Mouse (Mus musculus) thymus, postnatal 10 days (tissue): Measurements from ENCODE around the gene Olfr761.
"Not testable (repeated sequence)": the region's sequence is repeated elsewhere in the genome, so short reads cannot be mapped to it uniquely, and the experiment has no call there.

Source experiments
- DNase-seq, 2 experiments: peaks; one replicate each; pipeline ENCODE4 v3.0.0; 2021; ENCODE audit warnings: low spot score in 2 of 2

Olfr761 gene

DNA sequence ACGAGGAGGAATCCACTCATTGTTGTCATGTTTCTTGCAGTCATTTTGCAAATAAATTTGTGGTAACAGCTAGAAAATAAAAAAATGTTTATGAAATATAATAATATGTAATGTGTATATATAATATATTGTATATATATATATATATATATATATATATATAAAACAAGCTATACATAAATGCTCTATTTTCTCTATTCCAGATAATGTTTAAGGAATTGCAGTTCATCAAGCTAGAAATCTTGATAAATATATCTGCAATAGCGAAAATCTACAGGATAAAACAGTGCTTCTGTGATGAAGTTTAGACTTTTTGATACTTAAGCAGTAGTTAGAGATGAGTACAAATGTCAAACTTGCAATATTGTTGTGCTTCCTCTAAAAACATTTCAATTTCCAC is at the start of gene Olfr761:
Gene Olfr761 (minus strand): TSS at position 101 of the 400 bp plus-strand sequence.
- no peak for DNase-seq

DNA sequence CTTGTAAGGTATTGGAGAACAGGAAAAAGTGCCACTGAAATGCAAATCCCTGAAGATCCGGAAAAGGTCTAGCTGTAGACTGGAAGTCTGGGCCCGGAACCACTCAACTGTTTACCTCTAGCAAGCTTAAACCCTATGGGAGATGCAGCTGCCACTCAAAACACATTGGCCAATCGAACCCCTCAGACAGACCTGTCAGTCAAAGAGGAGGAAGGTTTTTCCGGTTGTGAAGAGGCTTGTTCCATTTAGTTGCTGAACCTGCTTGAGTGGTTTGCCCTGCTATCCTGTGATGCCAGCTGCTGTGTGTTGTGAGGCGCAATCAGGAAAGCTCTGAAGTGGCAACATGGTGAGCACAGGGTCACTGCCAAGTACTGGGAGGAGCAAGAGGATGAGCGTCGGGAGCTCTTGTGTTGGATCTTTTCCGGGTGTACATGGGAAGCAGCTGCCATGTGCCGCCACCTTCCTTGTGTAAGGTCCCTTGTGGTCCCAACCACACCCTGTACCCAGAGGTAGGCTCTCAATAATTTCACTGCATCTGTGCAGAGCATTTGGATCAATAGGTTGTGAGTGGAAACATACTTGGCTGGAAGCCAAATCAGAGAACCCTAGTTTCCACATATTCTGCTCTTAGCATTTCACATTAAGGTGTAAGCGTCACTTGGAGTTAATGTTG is 42.9 kb upstream of the Olfr761 start:
- DNase-seq: no peak

DNA sequence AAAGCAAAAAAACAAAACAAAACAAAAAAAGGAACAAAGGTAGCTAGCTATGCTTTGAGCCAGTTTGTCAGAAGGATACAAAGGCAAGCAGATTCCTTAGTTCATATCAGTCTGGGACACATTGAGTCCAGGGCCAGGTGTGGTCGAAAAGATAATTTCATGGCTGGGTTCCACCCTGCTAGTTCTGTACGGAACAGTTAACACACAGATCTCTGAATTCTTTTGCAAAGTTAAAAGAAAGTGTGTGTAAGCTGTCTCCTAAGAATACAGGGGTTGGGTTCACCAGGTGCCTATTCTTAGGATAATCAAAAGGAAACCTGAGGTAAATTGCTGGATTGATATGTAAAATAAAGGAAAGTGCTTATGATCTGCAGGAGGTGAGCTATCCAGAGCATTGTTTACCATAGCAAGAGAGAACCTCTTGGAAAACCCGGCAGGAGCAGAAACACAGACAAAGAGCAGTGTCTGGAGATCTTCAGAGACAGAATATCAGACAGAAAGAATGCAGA is 37.6 kb upstream of the Olfr761 start:
- DNase-seq: no peak

DNA sequence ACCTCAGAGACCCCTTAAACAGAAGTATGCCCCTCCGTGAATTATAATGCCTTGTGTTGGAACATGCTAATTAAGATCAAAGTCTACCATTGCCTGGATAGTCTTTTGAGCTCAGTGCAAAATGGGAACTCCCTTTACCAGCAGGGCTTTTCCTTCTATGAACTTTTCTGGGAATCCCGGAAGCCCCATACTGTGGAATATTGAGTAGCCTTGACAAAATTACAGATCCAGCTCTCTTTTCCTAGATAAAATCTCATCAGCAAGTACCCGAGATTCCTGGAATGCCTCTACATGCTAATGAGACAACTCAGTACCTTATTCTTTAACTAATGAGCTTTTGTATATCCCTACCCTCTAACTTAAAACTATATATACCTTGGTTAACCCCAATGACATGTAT is 20.7 kb upstream of the Olfr761 start:
- DNase-seq: no peak

DNA sequence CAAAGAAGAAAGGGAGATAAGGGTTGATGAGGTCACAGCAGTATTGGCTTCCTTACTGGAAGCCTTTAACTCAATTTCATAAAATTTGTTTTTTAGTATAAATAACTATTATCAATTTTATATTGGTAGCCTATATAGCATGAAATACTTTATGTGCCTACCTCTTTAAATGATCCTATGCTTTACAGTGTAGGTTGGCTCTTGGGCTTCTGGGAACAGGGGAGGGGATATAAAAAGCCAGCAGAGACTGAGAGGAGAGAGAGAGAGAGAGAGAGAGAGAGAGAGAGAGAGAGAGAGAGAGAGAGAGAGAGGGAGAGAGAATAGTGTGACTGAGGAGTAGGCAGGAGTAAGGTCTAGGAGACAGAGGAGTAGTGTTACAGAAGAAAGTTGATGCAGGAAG is 32.6 kb downstream of the Olfr761 start, which contains the start of gene Olfr128:
Gene Olfr128 (plus strand): TSS at position 301 of the 400 bp plus-strand sequence.
- DNase-seq: no peak

DNA sequence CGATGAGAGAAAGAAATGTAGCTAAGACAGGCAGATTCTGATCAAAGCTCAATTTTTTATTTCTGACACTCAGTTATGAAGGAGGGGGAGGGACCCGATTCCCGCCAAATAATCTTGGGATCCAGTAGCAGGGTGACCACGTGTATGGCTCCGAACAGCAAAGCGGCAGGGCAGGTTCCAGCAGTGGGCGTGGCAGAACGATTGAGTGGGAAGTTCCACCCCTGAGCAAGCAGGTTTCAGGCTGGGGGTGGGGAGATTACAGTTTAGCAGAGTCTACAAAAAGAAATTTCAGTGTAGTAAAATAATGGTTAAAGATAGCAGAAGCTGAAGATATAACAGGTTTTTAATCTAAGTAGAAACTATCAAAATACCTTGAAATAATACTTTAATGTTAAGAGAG is 46.1 kb downstream of the Olfr761 start:
- not testable (repeated sequence) for DNase-seq
